Comparison of ENCODE assay signal across 22 mouse cellular contexts in genomic region chr13:48015296-48015695, GRCm38 (mm10).
A peak's percentile ranks its signal among the peaks of the same experiment; 100 is the strongest.
DNase-seq lines count a peak whose midpoint lies in the region; ATAC-seq and TF ChIP-seq lines count a peak whose summit lies in the region.
"Had no signal": no experiment of that assay in that cellular context is flagged by ENCODE, and none has a peak within 500 bp of the region (broad histone marks: within the 10 kb centered on the region; RNA-seq: fewer than 3 reads in every experiment).

No protein-coding gene starts in this region.

- H3K36me3 ChIP-seq in embryonic facial prominence, embryonic 11.5 days (replicated peaks; ENCODE audit: control insufficient read depth, insufficient read depth, low read depth, low read length) = no peaks in the 10 kb centered on the region
- no peaks in the 10 kb centered on the region for H3K36me3 ChIP-seq in embryonic facial prominence, embryonic 10.5 days (replicated peaks)
- H3K36me3 ChIP-seq in kidney, postnatal 0 days (ENCODE audit: insufficient read depth, low read length) = no peaks in the 10 kb centered on the region
- no peaks in the 10 kb centered on the region for H3K36me3 ChIP-seq in kidney, embryonic 16.5 days (ENCODE audit: insufficient read depth, low read length)
- no peaks in the 10 kb centered on the region for H3K36me3 ChIP-seq in MEL (ENCODE audit: control insufficient read depth in 1 of 2, insufficient read depth in 2 of 2, low read length in 2 of 2)
- H3K36me3 ChIP-seq: hindbrain, embryonic 10.5 days; limb, embryonic 12.5 days had no signal

- no peak overlapping the region for H3K4me2 ChIP-seq in embryonic facial prominence, embryonic 11.5 days (ENCODE audit: low read depth, low read length)
- no peak overlapping the region for H3K4me2 ChIP-seq in kidney, postnatal 0 days (ENCODE audit: low read length)
- no peak overlapping the region for H3K4me2 ChIP-seq in kidney, embryonic 16.5 days (replicated peaks; ENCODE audit: low read depth, low read length)
- H3K4me2 ChIP-seq: limb, embryonic 12.5 days had no signal

- no peak for TF ChIP-seq RAD21 in MEL (IDR thresholded peaks at IDR 0.05; ENCODE audit: low read depth, low read length)

- H3K79me2 ChIP-seq in MEL (ENCODE audit: control insufficient read depth, insufficient read depth, low read length, poor library complexity) = no peaks in the 10 kb centered on the region

- no peaks in the 10 kb centered on the region for H3K27me3 ChIP-seq in embryonic facial prominence, embryonic 11.5 days (ENCODE audit: control insufficient read depth, insufficient read depth, low read length)
- no peaks in the 10 kb centered on the region for H3K27me3 ChIP-seq in embryonic facial prominence, embryonic 10.5 days (replicated peaks; ENCODE audit: low read depth, poor library complexity, severe bottlenecking)
- no peaks in the 10 kb centered on the region for H3K27me3 ChIP-seq in kidney, postnatal 0 days (ENCODE audit: insufficient read depth, low read length)
- no peaks in the 10 kb centered on the region for H3K27me3 ChIP-seq in kidney, embryonic 16.5 days (ENCODE audit: insufficient read depth, low read length)
- no peaks in the 10 kb centered on the region for H3K27me3 ChIP-seq in MEL (ENCODE audit: control insufficient read depth in 1 of 2, insufficient read depth in 2 of 2, low read length in 2 of 2)
- H3K27me3 ChIP-seq: limb, embryonic 12.5 days; megakaryocyte, embryonic 14.5 days had no signal

- DNase-seq in embryonic facial prominence, embryonic 11.5 days (ENCODE audit: low spot score) = peak; percentile 24
- DNase-seq in embryonic facial prominence, embryonic 10.5 days (ENCODE audit: low spot score) = no peak
- no peak for DNase-seq in kidney, postnatal 0 days (ENCODE audit: low spot score)
- DNase-seq in 3T3-L1 (ENCODE audit: low read depth, low spot score) = peak; percentile 28
- DNase-seq in MEL (ENCODE audit: low read depth, low spot score) = peak; percentile 2
- DNase-seq in gastrocnemius, postnatal 25 days = no peak
- DNase-seq in cerebellum, postnatal 25 days = no peak
- DNase-seq: adrenal gland, postnatal 36 days; B cell, adult 2 months; cerebellum, adult 11-12 months; cerebellum, postnatal 36 days; forebrain, postnatal 0 days; kidney, adult 9 months; kidney, postnatal 4 days; lung, postnatal 14 days; right cerebral cortex, postnatal 4 days had no signal

- WGBS in embryonic facial prominence, embryonic 11.5 days = 88% methylated on average over 4 of the region's 4 CpGs
- 84% methylated on average over 4 of the region's 4 CpGs for WGBS in embryonic facial prominence, embryonic 10.5 days
- WGBS in kidney, postnatal 0 days = 87% methylated on average over 4 of the region's 4 CpGs
- whole genome bisulfite sequencing in kidney, embryonic 16.5 days = 87% methylated on average over 4 of the region's 4 CpGs

- H3K4me1 ChIP-seq in embryonic facial prominence, embryonic 11.5 days (ENCODE audit: control insufficient read depth, insufficient read depth, low read length) = no peaks in the 10 kb centered on the region
- peaks cover 12% of the 10 kb centered on the region for H3K4me1 ChIP-seq in embryonic facial prominence, embryonic 10.5 days
- H3K4me1 ChIP-seq in kidney, postnatal 0 days (replicated peaks; ENCODE audit: insufficient read depth, low read length) = no peaks in the 10 kb centered on the region
- peaks cover 3% of the 10 kb centered on the region; the same call in 1 of the 2 replicates for H3K4me1 ChIP-seq in kidney, embryonic 16.5 days (ENCODE audit: insufficient read depth, low read length)
- no peaks in the 10 kb centered on the region for H3K4me1 ChIP-seq in MEL (ENCODE audit: control insufficient read depth in 1 of 2, insufficient read depth in 2 of 2, low read length in 2 of 2)
- H3K4me1 ChIP-seq: megakaryocyte, embryonic 14.5 days had no signal

- TF ChIP-seq CTCF in kidney, postnatal 0 days (IDR thresholded peaks at IDR 0.05; ENCODE audit: low read depth) = peak; percentile 37; the same call in 1 of the 2 replicates
- no peak; a peak in 1 of 6 replicates for TF ChIP-seq CTCF in MEL (IDR thresholded peaks at IDR 0.05 in 2 of 3, conservative IDR thresholded peaks at IDR 0.05 in 1 of 3; ENCODE audit: control insufficient read depth in 1 of 3, insufficient read depth in 1 of 3, low read depth in 2 of 3, low read length in 3 of 3, poor library complexity in 1 of 3, severe bottlenecking in 1 of 3)

- TF ChIP-seq EP300 in MEL (IDR thresholded peaks at IDR 0.05; ENCODE audit: low read depth in 1 of 2, low read length in 2 of 2) = no peak

- ATAC-seq in embryonic facial prominence, embryonic 11.5 days (replicated peaks; ENCODE audit: insufficient number of reproducible peaks, low FRiP score, low TSS enrichment, low read depth) = no peak
- ATAC-seq in kidney, postnatal 0 days (replicated peaks; ENCODE audit: low FRiP score, low read depth) = no peak
- ATAC-seq in kidney, embryonic 16.5 days (ENCODE audit: low FRiP score, low TSS enrichment) = no peak
- ATAC-seq: forebrain, postnatal 0 days; inflammation-experienced regulatory T-cells, adult 6 months had no signal

- TF ChIP-seq POLR2A in MEL (IDR thresholded peaks at IDR 0.05; ENCODE audit: control insufficient read depth in 1 of 2, insufficient read depth in 1 of 2, low read depth in 1 of 2, low read length in 2 of 2, poor library complexity in 1 of 2) = no peak

- H3K27ac ChIP-seq in embryonic facial prominence, embryonic 11.5 days (replicated peaks; ENCODE audit: low read depth, low read length) = no peak overlapping the region
- no peak overlapping the region for H3K27ac ChIP-seq in embryonic facial prominence, embryonic 10.5 days (replicated peaks)
- H3K27ac ChIP-seq in kidney, postnatal 0 days = no peak overlapping the region
- H3K27ac ChIP-seq in kidney, embryonic 16.5 days (ENCODE audit: low read length) = no peak overlapping the region
- H3K27ac ChIP-seq in MEL (ENCODE audit: control insufficient read depth, low read depth, low read length) = no peak overlapping the region
- H3K27ac ChIP-seq: hindbrain, embryonic 10.5 days; limb, embryonic 12.5 days; liver, embryonic 14.5 days had no signal

- H3K9me3 ChIP-seq in embryonic facial prominence, embryonic 11.5 days (replicated peaks; ENCODE audit: control insufficient read depth, low read length) = no peaks in the 10 kb centered on the region
- no peaks in the 10 kb centered on the region for H3K9me3 ChIP-seq in embryonic facial prominence, embryonic 10.5 days
- H3K9me3 ChIP-seq in kidney, postnatal 0 days (replicated peaks; ENCODE audit: low read length) = no peaks in the 10 kb centered on the region
- no peaks in the 10 kb centered on the region for H3K9me3 ChIP-seq in kidney, embryonic 16.5 days (ENCODE audit: low read length)
- H3K9me3 ChIP-seq in MEL (replicated peaks; ENCODE audit: insufficient read depth, low read length) = no peaks in the 10 kb centered on the region
- H3K9me3 ChIP-seq: hindbrain, embryonic 10.5 days; limb, embryonic 12.5 days had no signal

- no peak overlapping the region for H3K9ac ChIP-seq in embryonic facial prominence, embryonic 11.5 days (replicated peaks; ENCODE audit: low read length)
- H3K9ac ChIP-seq in kidney, postnatal 0 days (ENCODE audit: low read depth, low read length) = no peak overlapping the region
- H3K9ac ChIP-seq in kidney, embryonic 16.5 days (replicated peaks; ENCODE audit: low read length) = no peak overlapping the region
- H3K9ac ChIP-seq in MEL (ENCODE audit: control insufficient read depth, low read depth, low read length, poor library complexity, severe bottlenecking) = no peak overlapping the region
- H3K9ac ChIP-seq: forebrain, postnatal 0 days; limb, embryonic 12.5 days; liver, embryonic 14.5 days had no signal

- no peak overlapping the region for H3K4me3 ChIP-seq in embryonic facial prominence, embryonic 11.5 days (ENCODE audit: low read depth, low read length)
- H3K4me3 ChIP-seq in embryonic facial prominence, embryonic 10.5 days = no peak overlapping the region
- no peak overlapping the region for H3K4me3 ChIP-seq in kidney, postnatal 0 days (replicated peaks; ENCODE audit: low read depth, low read length)
- no peak overlapping the region for H3K4me3 ChIP-seq in kidney, embryonic 16.5 days (ENCODE audit: low read length)
- no peak overlapping the region for H3K4me3 ChIP-seq in MEL (ENCODE audit: control insufficient read depth in 1 of 2, insufficient read depth in 1 of 2, low read depth in 2 of 2, low read length in 2 of 2)
- H3K4me3 ChIP-seq: hindbrain, embryonic 10.5 days; limb, embryonic 12.5 days; megakaryocyte, embryonic 14.5 days had no signal

TF ChIP-seq in MEL, 35 proteins besides CTCF, POLR2A, EP300 and RAD21:
- TF ChIP-seq SMC3 (IDR thresholded peaks at IDR 0.05; ENCODE audit: low read depth, low read length) = 0 out of 2 replicates have a peak, but pooled peaks have one; percentile 3
- no peak for TF ChIP-seq TBP (IDR thresholded peaks at IDR 0.05; ENCODE audit: low read depth, low read length)

Comparison
In these comparisons a context has a peak if more than half of its experiments do, and no peak if none do; other contexts are left out.
1. DNase-seq: peak in embryonic facial prominence, embryonic 11.5 days (single experiment), 3T3-L1 (single experiment) and MEL (single experiment); none in embryonic facial prominence, embryonic 10.5 days (single experiment), kidney, postnatal 0 days (single experiment), gastrocnemius, postnatal 25 days (single experiment) and cerebellum, postnatal 25 days (0 of 2).